Mouse (Mus musculus): ENCODE measurements around the gene Gm11037.

Gene Gm11037

DNA sequence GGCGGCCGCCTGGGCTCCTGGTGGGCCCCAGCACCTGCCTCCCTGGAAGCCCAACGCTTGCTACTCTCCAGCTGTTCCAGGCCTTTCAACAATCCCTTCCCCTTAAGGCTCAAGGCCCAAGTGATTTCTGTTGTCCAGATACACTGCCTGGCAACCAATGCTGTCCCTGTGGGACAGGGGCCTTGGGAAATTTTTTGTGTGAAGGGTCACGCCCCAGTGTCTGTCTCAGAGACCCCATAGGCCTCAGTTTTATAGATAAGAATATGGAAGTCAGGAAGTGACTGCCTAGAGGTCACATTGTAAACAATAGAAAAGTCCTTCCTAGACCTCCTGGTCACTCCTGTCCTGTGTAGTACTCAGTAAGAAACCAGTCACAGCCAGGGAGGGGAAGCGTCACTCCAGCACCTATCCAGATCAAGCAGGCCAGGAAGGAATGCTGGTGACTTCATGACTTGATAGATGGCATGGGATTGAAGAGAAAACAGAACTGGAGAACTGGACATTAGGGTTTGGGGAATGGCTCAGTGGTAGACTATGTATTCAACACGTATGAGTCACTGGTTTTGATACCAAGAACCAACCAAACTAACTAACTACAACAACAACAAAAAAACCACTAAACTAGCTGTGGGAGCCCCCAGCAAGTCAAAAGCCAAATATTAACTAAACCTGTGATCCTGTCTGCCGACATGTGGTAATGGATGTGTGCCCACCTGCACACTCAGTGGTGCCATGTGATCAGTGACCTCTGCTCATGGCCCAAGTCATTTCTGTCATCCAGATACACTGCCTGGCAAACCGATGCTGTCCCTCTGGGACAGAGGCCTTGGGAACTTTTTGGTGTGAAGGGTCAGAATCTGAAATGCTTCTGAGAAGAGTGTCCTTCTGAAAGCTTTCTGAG lies 15.3 kb downstream of the Gm11037 start:
- no peak for DNase-seq (ENCODE audit: low spot score)

DNA sequence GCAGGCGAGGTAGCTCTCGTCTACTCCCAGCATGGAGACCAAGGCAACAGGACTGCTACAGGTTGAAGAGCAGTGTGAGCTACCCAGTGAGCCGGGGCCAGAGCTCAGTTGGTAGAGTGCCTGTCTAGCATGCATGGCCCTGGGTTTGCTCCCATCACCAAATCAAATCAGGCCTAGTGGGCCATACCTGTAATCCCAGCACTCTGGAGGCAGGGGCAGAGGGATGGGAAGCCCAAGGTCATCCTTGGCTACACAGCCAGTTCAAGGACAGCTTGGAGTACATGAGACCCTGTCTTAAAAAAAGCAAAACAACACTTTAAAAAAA lies 15.9 kb downstream of the Gm11037 start:
- no peak for DNase-seq (ENCODE audit: low spot score)

DNA sequence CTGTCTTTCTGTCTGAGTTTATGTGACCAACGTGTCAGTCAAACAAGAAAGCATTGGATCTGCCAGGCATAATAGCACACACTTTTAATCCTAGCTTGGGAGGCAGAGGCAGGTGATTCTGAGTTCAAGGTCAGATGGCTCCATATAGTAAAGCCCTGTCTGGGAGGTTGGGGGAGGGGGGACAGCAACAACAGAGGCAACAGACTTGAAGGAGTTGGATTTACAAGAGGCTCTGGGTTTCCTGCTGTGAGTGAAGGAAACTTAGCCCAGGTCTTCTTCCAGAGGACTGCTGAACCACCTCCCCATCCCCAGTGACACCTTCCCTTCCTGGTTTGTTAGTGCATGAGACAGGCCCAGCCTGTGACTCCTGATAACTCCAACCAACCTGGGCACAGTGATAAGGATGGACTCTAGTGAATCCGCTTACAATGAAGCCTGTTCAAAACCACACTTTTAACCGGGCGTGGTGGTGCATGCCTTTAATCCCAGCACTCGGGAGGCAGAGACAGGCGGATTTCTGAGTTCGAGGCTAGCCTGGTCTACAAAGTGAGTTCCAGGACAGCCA lies 19.0 kb downstream of the Gm11037 start:
- no peak for DNase-seq (ENCODE audit: low spot score)

DNA sequence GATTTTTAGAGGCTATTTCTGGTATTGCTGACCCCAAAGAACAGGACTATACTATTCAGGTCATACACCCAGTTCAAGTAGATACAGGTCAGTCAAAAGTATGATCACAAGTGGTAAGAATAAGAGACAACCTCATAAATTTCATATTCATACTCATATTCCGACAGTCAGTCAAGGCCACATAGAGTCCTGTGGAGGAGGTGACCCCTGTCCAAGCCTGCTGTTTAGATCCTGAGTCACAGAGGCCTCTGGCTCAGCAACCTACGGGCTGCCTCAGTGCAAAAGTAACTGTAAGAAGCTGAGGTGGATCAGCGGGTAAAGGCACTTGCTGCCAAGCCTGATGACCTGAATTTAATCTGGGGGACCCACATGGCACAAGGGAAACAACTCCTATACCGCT lies 20.7 kb downstream of the Gm11037 start:
- no peak for DNase-seq (ENCODE audit: low spot score)

DNA sequence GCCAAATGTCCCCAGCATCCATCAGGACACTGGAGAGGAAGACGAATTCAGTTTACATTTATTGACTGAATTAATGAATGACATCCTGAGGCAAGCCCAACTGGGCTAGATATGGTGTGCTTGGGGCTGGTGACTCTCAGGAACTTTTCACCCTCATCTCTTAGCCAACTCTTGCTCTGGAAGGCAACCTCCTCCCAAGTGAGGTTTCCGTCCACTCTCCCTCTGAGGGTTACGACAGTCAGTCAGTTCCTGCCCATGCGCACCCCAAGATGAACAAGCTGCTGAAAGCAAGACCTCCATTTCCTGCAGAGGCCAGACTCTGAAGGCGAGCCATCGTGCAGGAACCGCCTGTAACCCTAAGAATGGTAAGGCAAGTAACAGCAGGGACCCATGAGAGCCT lies 23.7 kb downstream of the Gm11037 start:
- DNase-seq (ENCODE audit: low spot score): no peak

DNA sequence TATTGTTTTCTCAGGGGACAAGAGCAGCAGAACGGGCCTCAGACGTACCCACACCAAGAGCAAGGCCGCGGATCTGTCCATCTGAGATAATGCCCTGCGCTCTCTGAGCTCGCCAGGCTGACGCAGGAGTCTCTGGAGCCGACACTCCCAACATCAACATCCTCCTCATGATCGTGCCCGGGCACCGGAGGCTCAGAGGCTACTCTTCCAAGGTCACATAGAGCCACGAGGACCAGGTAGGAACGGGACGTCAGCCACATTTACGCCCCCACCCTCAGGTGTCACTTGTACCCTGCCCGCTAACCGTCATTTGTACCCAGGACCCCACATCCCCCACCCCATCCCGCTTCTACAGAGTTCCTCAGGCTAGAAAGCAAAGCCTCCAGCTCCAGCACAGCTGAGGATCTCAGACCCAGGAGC lies 26.2 kb downstream of the Gm11037 start:
- DNase-seq (ENCODE audit: low spot score): no peak

DNA sequence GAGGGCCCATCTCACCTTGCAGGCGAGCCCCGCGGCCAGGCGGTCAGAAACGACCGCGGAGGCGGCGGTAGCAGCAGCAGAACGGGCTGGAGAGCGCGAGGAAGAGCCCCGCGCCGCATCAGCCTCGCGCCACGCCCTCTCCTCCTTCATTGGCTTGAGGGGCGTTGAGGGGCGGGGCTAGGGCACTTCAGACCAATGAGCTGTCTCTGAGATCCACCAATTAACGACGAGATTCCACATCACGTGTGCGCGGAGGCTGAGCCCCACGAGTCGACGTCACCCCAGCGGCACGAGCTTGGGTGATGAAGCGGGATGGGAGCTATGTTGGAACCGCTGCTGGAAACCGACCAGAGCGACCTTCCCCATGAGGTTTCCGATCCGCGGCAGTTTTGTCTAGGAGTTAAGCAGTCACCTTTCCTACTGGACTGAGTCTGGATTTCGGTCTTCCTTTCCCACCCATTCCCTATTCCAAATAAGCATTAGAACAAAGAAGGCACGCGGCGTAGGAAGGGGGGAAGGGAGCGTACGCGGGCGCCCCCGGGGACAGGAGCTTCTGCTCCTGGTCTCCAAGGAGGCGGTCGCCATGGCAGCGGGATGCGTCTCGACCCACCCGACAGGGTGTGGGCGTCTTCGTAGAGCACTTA lies 26.8 kb downstream of the Gm11037 start, which contains the start of gene 1700037H04Rik:
1700037H04Rik (minus strand) TSS at position 144 of the 644 bp plus-strand sequence.
- peak; percentile 99 for DNase-seq (ENCODE audit: low spot score)

DNA sequence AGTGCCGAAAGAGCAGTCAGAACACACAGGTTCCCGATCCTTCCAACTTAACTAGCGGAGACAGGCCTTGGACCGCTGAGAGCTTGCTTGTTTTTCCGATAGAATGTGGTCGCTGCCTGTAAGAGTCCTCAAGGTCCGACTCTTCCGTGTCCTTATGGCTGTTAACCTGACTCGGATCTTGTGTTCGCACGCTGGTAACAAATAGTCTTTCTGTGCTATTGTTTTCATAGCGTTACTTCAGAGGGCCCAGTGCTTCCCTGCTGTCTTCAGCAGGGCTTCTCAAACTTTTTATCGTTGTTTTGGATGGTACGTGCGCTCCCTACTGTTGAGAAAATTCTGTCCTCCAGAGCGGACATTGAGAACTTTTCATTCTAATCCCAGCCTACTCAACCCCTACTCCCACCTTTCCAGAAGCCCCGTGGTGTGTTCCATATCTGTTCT lies 27.4 kb downstream of the Gm11037 start:
- DNase-seq (ENCODE audit: low spot score): no peak

DNA sequence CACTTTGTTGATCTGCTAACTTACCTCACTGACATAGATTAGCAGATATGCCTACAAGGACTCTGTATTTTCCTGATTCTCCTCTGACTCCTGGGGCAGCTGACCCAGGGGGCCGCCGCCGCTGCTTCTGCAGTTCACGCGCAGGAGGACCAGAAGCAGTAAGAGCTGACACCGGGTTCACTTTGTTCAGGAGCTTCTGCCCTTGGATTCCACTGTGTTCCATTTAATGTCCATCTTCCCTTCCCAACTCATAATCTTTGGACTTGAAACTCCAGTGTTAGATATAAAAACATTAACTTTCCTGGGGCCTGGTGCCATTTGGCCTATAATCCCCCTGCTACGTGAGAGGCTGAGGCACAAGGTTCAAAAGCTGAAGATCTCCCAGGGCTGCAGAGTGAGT lies 30.6 kb downstream of the Gm11037 start:
- DNase-seq (ENCODE audit: low spot score): no peak

DNA sequence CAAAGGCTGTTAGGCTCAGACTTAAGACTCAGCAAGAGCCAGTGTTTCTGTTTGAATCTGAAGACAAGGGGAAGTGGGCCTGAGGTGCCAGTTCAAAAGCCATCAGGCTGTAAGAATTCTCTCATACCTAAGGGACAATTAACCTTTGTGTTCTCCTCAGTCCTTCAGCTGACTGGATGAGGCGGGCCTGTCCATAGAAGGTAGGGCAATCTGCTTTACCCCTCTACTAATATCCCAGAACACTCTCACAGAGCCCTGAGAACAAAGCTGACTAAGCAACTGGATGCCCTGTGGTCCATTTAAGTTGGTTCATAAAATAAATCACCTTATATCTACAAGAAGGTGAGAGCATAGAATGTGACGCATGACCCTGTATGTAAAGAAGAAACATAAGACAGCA lies 32.9 kb downstream of the Gm11037 start:
- DNase-seq (ENCODE audit: low spot score): no peak

DNA sequence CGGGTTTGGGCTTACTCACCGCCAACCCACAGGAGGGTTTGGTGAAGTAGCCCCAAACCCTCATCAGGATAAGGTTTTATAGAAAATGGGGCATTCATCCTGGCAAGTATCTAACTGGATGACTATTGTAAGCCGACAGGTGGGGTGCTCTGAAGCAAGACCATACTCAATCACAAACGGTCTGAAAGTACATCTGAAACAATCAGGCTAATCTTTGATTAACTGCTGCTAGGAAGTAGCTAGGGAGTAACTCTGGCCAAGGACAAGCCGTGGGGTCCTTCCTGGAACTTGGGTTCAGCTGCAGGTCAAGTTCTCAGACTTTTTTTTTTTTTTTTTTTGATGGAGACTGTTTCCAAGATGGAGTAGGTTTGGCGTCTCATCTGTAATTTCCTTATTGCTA lies 34.7 kb downstream of the Gm11037 start:
- DNase-seq (ENCODE audit: low spot score): no peak

DNA sequence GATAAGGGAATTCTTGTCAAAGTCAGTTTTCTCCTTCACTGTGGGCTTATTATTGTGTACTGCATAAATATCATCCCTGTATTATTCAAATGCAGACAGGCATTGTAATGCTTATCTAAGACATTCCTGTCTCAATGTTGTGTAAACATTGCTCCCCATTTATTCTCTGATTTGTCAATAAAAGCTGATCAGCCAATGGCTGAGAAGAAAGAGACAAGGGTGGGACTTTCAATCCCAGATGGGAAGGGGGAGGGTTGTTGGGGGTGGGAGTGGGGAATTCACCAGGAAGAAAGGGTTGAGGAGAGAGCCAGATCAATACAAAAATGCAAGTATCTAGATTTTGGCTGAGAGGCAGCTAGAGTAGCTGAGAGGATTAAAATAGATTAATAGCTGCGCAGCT lies 35.6 kb downstream of the Gm11037 start:
- DNase-seq (ENCODE audit: low spot score): no peak

DNA sequence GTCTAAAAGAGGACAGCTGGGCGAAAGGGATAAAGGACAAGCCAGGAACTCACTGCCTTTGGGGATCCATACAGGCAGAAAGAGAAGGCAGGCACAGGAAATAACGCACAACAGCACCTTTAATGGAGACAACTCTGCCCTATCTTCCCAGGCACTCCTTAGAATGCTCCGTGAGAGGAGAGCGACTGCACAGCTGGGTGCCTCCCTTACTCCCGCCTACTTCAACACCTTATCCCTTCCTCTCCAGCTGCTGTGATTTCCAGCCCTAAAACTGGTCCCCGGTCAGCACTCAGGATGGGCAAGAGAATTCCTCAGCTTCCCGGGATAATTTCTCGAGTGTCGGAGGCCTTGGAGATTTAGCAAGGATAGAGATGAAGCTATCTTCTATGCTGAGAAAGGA lies 37.6 kb downstream of the Gm11037 start:
- DNase-seq (ENCODE audit: low spot score): no peak

DNA sequence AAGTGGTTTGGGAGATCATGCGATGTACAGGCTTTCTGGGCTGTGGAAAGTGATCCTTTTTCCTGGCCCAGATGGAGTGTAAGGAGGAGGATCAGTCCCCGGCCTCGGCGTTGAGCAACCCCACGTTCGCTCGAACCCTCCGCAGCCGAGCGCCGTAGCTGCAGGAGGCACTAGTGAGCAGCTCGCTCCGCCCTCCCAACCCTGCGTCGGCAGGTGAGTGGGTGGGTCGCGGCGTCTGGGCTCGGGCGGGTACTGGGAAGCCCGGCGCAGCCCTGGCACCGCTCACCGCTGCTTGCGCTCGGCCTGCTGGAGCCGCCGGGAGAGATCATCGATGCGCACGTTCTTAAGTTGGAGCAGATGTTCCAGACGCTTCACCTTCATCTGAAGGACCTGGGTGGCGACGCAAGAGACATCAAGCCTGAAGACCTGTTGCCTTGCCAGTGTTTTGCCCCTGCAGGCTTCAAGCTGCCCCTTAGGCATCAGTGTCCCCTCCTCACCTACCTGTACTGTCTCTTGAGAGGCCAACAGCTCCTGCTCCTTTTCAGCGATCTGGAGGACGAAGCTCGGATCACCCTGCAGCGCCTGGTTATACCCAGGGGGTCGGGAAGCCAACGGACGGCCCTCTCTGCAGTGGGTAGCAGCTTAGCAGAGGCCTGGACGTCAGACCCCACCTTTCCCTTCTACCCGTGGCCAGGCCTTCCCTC lies 38.3 kb downstream of the Gm11037 start:
- no peak for DNase-seq (ENCODE audit: low spot score)

DNA sequence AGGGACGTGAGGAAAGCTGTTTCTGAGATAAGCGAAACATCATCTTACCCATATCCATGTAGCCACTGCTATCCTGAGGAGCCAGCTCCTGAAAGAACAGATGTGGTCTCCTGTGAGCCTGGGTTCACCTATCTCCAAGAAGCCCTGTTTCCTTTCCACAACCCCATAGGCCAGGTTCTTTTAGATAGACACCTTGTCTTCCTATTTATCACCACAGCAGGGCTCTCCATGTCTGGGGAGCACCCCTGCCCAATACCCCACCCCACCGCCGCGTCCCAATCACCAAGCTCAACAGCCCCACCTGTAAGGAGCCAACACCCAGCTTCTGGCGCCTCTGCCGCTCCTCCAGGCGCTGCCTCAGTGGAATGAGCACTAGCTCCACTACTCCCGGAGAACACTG lies 39.0 kb downstream of the Gm11037 start:
- DNase-seq (ENCODE audit: low spot score): no peak

DNA sequence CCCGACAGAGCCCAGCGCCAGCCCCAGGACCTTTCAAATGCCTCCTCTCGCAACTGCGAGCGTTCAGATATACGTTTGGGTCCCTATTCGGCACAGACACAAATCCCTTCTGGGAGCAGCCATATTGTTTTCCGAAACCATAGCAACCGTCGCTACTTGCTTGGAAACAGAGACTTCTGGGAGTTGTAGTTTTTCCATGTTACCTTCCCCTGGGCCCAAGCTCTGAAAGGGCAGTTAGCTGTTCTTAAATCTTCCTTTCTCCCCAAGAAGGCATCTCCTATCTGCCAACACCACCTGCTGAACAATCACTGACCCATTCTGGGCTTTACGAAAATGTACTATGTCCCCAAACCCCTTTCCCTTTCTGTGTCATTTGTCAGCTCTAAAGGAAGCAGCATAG lies 41.4 kb downstream of the Gm11037 start:
- DNase-seq (ENCODE audit: low spot score): peak; percentile 87

DNA sequence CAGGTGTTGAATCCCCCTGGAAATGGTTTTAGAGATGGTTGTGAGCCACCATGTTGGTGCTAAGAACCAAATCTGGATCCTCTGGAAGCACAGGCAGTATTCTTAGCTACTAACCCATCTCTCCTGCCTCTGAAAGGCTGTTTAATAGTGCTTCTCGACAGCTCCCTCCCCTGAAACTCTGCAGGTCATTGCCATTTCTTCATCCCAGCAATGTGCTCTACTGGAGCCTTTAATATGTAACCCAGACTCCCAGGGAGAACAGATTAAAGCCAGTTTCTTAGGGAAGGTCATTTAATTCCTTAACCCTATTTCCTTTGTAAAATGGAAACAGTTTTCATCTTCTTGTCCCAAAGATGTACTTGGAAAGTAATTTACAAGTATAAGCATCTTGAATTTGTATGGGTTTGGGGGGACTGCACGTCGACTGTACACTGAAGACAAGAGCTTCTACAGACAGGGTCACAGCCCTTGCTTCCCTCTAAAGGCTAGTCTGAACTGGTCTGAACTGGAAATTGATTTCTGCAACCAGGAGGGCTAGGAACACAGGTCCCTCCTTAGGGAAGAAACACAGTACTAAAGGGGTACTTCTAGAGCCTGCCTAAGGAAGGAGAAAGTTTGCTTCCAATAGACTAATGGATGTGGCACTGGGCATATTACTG lies 42.1 kb downstream of the Gm11037 start:
- DNase-seq (ENCODE audit: low spot score): peak; percentile 10

DNA sequence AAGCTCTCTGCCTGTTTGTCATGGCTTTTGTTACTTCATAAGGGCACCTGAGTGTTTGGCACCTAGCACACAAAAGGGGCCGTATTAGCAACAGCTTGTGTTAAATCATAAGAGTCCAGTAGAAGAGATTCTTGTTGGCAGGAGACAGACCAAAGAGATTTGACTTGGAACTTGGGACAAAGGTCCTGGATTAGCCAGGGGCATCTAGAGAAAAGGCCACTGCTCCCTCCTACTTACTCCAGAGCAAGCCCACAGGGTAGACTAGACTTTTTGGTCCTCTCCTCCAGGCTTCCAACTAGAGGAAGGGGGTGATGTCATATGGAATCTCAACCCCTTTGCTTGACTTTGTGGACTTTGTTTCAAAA lies 42.6 kb downstream of the Gm11037 start:
- DNase-seq (ENCODE audit: low spot score): no peak

DNA sequence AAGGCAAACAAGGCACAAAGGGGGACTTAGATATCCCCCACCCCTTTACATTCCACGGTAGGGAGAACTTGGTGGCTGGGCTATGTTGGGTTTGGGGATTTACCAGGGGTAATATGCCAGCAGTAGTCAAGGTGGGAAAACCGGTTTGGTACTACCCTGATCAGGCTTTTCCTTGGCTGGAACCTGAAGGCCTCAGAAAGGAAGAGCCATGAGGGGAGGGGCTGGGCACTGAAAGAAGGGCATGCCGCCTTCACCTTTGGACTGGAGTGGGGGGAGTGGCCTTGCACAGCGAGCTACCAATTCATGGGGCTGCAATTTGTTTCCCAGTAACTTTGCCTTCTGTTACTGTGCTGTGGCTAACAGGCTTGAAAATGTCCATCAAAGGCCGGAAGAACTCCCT lies 43.2 kb downstream of the Gm11037 start:
- no peak for DNase-seq (ENCODE audit: low spot score)

DNA sequence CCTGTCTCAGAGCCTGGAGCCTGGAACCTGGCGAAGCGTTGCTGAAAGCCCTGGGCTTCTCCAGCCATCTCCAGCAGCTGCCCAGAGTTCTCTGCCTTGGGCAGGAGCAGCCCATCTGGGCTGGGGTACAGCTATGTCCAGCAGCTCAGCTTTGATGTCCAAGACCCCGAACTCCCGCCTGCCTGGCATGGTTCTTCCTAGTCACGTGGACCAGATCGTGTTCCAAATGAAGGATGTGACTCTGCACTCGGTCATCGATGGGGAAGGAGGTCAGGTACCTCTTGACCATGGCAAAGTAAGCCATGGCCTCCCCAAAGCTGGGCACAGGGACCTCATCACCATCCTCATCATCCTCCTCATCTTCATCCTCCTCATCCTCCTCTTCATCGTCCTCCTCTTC lies 44.6 kb downstream of the Gm11037 start:
- no peak for DNase-seq (ENCODE audit: low spot score)

DNA sequence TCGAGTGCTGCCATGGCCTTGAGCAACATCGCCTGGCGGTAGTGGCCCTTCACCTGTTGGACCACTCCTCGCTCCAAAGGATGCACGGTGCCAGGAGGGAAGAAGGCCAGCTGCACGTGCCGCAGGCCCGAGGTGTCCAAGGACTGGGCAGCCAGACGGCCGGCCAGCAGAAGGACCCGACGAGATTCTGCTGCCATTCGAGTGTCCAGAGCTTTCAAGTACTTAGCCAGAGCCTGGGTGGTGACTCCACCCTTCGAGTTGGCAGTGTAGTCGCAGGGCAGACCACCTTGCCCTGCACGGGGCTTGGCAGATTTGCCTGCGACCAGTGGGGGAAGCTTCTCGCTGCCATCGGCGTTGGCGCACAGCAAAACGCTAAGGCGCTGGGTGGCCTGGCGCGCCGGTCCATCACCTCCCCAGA lies 45.5 kb downstream of the Gm11037 start:
- DNase-seq (ENCODE audit: low spot score): peak; percentile 26

DNA sequence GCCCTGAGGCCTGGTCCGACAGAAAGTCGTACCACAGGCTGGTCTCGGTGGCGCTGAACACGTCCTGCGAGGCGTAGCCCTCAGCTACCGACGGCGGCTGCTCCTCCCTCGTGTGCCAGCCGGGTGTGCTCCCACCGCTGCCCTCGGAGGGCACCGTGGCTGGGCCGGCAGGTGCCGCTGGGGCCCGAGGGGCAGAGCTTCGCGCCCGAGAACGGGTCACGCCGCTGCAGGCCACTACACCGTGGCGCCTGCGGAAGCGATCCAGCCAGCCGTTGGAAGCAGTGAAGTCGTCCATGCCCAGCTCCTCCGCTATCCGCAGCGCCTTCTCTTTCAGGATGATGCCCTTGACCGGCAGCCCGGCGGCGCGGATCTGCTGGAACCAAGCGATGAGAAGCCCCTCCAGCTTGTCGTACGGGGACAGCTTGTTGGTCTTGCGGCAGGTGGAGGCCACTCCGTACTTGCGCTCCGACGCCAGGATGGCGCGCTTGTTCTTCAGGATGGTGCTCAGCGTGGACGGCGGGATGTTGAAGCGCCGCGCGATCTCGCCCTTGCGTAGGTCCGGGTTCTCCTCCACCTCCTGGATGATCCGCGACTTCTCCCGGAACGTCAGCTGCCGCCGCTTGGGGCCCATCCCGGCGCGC lies 46.1 kb downstream of the Gm11037 start:
- peak; percentile 74 for DNase-seq (ENCODE audit: low spot score)

All from retina, embryonic 14.5 days (tissue).